Mouse (Mus musculus): ENCODE measurements at regions not wholly inside any gene's neighbourhood (a gene's known extent, or its start where the extent isn't known, plus 50 kb on each side); places are given as distances from the start of the nearest gene placed in this dataset.

DNA sequence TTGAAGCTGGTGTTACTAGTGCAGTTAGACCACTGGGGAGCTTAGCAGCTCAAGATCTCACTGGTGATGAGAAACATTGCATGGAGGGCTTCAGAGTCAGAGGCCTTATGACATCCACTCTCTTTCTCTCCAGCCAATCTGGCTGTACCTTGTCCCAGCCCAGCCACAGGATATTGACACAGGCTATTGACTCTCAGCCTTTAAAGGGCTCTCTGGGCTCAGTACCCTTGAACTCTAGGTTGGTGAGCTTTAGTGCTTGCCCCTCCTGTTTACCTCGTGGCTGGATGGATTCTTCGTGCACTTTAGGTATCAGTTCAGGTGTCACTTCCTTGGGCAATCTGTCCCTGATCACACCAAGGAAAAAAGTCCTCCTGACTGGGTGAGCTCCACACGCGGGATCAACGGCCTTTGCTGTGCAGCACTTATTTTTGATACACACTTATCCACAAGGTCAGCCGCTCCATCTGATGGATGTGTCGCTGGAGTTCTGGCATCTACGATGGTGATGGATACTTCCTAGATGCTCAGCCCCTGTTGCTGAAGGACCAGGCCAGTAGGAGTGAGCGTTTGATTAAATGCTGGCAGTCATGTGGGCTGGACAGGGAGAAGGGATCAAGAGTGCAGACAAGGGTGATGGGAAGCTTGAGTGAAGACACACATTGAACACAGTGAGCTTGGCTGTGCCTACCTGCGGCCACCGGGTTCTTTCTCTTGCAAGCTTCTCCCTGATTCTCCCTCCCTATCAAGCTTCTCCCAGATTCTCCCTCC lies 177.7 kb downstream of the Snx10 start:
- DNase-seq = no peak

GRCm38 (mm10) chr6:51702456-51703171 lies 178.9 kb downstream of the Snx10 start:
- peak; percentile 20 to 43 for DNase-seq

- no peak for DNase-seq
Measured at GRCm38 (mm10) chr6:51708011-51708410, 184.3 kb downstream of the Snx10 start.

- no peak for DNase-seq
Measured at GRCm38 (mm10) chr6:51708668-51709339, 185.1 kb downstream of the Snx10 start.

DNA sequence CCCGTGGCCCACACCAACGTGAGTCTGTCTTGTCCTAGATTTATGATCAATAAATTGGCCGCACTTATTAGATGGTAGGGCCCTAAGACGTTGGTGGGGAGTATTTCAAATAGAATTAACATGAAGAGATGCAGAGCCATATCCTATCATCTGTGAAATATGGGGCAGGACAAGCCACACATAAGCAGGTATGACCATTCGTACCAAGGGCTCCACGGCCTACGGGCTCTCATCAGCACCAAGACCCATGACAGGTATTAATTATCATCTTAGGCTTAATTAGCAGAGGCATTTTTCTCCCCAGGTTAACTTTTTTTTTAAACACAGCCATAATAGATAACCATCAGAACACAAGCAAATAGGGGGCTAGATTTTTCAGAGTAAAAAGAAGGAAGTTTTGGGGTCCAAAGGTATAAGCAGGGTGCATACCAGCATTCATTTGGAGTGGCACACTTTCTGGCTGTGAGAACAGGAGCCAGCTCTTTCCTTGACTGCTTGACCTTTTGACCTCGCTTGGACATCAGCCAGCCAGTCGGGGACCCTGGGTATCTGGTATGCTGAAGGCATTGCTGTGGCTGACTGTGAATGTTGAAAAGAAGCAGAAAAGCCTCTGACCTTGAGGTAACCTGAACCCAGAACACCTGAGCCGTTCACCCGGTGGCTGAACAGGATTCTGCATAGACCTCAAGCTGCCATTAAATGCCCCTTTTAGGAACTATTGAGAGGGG lies 185.8 kb downstream of the Snx10 start:
- no peak for DNase-seq

GRCm38 (mm10) chr6:51710153-51710552 lies 186.5 kb downstream of the Snx10 start:
- no peak for DNase-seq

DNA sequence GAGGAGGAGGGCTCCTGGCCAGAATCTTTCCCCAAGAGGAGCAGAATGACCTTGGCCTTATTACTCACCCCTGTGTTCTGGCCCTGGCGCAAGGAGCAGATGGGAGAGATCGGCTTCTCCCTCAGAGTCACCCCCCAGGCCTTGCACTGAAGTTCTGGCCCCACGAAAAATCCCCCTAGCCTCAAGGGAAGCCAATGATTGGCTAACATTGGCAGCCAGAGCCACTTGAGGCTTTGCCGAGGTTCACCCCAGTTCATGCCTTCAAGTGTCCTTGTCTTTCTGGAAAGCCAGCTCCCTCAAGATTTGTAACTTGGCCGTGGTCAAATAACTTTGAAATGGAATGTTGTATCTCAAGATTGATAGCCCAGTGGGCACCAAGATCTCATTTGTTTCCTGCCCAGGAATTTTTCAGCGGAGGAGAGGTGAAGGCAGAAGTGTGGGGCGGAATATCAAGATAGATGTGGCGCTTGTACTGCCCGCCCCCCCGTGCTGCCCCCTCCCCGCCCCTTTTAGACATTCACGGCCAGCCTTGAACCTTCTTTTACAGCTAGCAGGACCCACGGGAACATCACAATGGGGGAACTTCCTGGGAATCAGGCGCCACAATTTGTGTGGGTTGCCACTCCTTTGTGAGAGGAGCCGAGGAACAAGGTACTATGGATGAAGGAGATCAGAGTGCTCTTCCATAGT lies 187.4 kb downstream of the Snx10 start:
- DNase-seq = peak; percentile 24 to 47

- DNase-seq = peak in 1 of 2 experiments; percentile 11
Measured at GRCm38 (mm10) chr6:51711616-51711970, 187.9 kb downstream of the Snx10 start.

- no peak for DNase-seq
Measured at GRCm38 (mm10) chr6:51715158-51715840, 191.6 kb downstream of the Snx10 start.

DNA sequence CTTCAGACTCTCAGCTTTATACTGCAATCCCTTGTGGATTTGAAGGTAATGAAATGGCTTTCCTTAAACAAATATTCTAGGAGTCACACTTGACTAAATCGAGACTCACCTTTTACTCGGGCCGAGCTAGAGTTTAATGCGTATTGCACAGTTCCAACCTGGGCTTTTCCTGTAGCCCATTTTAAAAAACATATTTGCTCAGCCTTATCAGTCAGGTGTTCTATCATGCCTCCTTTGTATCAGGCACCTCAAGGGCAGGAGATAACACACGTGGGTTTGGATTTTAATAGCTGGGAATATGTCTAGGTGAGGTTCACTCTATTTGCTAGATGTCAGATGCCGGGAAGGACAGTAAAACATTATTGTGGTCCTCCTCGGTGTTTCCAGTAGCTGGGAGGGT lies 193.7 kb downstream of the Snx10 start:
- DNase-seq = no peak

- no peak for DNase-seq
Measured at GRCm38 (mm10) chr6:51720705-51721104, 197.0 kb downstream of the Snx10 start.

GRCm38 (mm10) chr6:51723053-51723452 lies 199.4 kb downstream of the Snx10 start:
- peak in 1 of 2 experiments; percentile 16 for DNase-seq

- DNase-seq = no peak
Measured at GRCm38 (mm10) chr6:51727191-51727590, 203.5 kb downstream of the Snx10 start.

- no peak for DNase-seq
Measured at GRCm38 (mm10) chr6:51728816-51729562, 205.3 kb downstream of the Snx10 start.

GRCm38 (mm10) chr6:51730564-51731351 lies 207.1 kb downstream of the Snx10 start:
- no peak for DNase-seq

DNA sequence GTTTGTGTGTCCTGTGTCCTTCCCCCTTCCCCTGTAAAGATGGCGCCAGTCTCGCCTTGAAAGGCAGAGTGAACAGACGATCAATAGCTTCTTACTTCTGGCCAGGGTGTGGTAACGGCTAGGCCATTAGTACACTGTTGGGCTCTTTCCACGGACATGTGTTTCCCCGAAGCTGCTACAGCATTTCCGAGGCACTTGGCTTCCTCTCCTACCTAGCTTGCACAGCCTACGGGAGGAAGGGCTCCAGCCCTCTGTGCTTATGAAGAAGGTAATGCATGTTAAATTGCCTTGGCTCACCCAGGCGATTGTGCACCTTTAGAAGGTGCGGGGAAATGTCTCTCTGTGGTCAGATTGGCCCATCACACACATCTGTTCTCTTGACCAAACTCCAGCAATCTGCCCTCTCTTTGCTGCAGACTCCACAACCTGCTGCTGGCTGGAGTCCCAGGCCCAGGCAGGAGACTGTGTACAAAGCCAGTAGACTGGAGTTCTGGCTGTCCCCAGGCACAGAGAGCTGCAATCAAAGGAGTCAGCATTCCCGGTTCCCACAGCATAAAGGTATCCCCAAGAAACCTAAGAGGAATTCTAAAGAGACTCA lies 208.7 kb downstream of the Snx10 start:
- DNase-seq = no peak

GRCm38 (mm10) chr6:51736051-51736450 lies 212.3 kb downstream of the Snx10 start:
- DNase-seq = no peak

DNA sequence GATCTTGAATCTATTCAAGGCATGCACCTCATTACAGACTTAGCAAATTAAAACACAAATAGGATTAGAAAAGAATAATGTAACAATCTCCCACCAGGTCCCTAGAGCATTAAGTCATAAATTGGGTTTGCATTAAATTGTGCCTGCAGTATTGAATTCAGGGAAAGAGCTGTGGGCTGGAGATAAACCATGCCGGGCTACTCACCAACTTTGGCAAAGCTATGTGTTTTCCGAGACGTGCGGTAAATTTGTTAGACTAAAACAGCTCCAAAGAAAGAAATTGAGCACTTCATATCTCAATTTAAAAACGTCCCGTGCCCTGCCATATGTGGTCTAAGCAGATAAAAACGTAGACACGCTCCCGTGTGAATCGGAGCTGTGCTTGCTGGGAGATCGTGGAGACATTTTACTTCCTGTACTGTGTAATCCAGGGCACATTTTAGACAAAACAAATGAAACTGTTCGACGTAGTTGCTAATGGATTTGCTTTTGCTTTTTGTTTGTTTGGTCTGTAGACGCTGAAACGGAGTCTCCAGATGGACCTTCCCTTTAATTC lies 219.5 kb downstream of the Snx10 start:
- no peak for DNase-seq

DNA sequence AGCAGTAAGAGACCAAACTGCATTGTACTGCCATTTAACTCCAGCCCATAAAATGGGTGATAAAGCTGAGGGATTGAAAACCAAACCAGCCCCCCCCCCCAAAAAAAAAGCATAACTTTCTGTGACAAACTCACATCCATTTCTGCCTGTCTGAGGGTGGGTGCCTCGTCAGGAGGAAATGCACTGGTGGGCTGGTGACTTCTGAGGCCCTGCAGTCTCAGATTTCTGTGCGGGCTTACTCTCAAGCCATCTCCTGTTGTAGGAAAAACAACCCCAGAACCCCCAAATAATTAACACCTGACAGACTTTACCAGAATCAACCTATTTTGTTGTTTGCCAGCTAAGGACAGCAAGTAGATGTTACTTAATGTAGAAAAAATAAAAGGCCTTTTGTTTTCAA lies 220.9 kb downstream of the Snx10 start:
- no peak for DNase-seq
